In the genomic region with DNA sequence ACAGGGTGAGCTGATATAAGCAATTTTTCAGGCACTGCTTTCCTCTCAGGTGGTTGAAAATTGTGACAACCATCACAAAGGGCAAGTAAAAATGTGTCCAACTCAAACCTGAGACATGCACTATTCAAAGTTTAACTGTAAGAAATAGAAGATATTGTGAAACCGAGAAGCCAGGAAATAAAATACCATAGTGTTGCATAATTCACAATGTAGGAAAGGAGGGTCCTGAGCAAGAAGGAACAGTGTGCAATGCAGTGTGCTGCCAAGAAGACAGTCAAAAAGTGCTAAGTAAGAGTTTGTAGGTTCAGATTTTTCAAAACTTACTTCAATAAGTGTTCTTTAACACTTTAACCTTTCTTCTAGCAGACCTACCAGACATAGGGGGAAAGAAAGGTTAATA, we compare ENCODE assay signal across 22 mouse cellular contexts.
DNase-seq lines count a peak whose midpoint lies in the region; ATAC-seq lines count a peak whose summit lies in the region.
"Had no signal": no experiment of that assay in that cellular context is flagged by ENCODE, and none has a peak within 500 bp of the region (broad histone marks: within the 10 kb centered on the region; RNA-seq: fewer than 3 reads in every experiment).

No protein-coding gene starts in this region.

- DNase-seq in 416B (ENCODE audit: low read depth): peak; percentile 7
- no peak for DNase-seq in frontal cortex, postnatal 10 days (ENCODE audit: low spot score in 2 of 2)
- DNase-seq in hindbrain, embryonic 10.5 days (ENCODE audit: low spot score): no peak
- no peak for DNase-seq in spleen, postnatal 4 days (ENCODE audit: low spot score in 2 of 2)
- DNase-seq: adrenal gland, adult 8-10 months; adrenal gland, postnatal 14 days; adrenal gland, postnatal 36 days; cerebellum, adult 11-12 months; cerebellum, adult 2 months; cerebellum, adult 9-10 months; cerebellum, postnatal 10 days; cerebellum, postnatal 25 days; embryo, embryonic 11 days; forebrain, postnatal 0 days had no signal

- H3K27ac ChIP-seq in hindbrain, embryonic 10.5 days: no peak overlapping the region
- H3K27ac ChIP-seq: embryonic facial prominence, embryonic 13.5 days; embryonic facial prominence, embryonic 15.5 days; forebrain, embryonic 13.5 days; forebrain, embryonic 15.5 days had no signal

- no peak overlapping the region for H3K4me3 ChIP-seq in hindbrain, embryonic 10.5 days
- H3K4me3 ChIP-seq: embryonic facial prominence, embryonic 13.5 days; embryonic facial prominence, embryonic 15.5 days; forebrain, embryonic 13.5 days; forebrain, embryonic 15.5 days had no signal

- no peaks in the 10 kb centered on the region for H3K4me1 ChIP-seq in hindbrain, embryonic 10.5 days (replicated peaks)
- H3K4me1 ChIP-seq: embryonic facial prominence, embryonic 13.5 days; embryonic facial prominence, embryonic 15.5 days; forebrain, embryonic 13.5 days; forebrain, embryonic 15.5 days had no signal

- H3K9me3 ChIP-seq in hindbrain, embryonic 10.5 days: no peaks in the 10 kb centered on the region
- H3K9me3 ChIP-seq: embryonic facial prominence, embryonic 13.5 days; embryonic facial prominence, embryonic 15.5 days; forebrain, embryonic 13.5 days; forebrain, embryonic 15.5 days had no signal

- 0 out of 2 replicates have a peak, but pooled peaks have one; percentile 32 for ATAC-seq in common myeloid progenitor, adult 5-6 weeks (replicated peaks; ENCODE audit: low read depth, poor library complexity, severe bottlenecking)
- peak; percentile 86 for ATAC-seq in megakaryocyte progenitor cell, adult 5-6 weeks (replicated peaks; ENCODE audit: poor library complexity)
- ATAC-seq: activated CD4-positive, CD25-positive, alpha-beta regulatory T cell, adult 4 months; forebrain, embryonic 13.5 days; forebrain, embryonic 15.5 days; forebrain, postnatal 0 days; Patski had no signal

- H3K36me3 ChIP-seq in hindbrain, embryonic 10.5 days: no peaks in the 10 kb centered on the region
- H3K36me3 ChIP-seq: embryonic facial prominence, embryonic 13.5 days; embryonic facial prominence, embryonic 15.5 days; forebrain, embryonic 15.5 days had no signal

- no peaks in the 10 kb centered on the region for H3K27me3 ChIP-seq in hindbrain, embryonic 10.5 days (ENCODE audit: insufficient read depth, poor library complexity, severe bottlenecking)
- H3K27me3 ChIP-seq: embryonic facial prominence, embryonic 13.5 days; embryonic facial prominence, embryonic 15.5 days; forebrain, embryonic 13.5 days; forebrain, embryonic 15.5 days had no signal

- WGBS in hindbrain, embryonic 10.5 days: 89% methylated on average over 1 of the region's 1 CpGs
